Mouse (Mus musculus): ENCODE data around the gene Fgfr2.

DNA sequence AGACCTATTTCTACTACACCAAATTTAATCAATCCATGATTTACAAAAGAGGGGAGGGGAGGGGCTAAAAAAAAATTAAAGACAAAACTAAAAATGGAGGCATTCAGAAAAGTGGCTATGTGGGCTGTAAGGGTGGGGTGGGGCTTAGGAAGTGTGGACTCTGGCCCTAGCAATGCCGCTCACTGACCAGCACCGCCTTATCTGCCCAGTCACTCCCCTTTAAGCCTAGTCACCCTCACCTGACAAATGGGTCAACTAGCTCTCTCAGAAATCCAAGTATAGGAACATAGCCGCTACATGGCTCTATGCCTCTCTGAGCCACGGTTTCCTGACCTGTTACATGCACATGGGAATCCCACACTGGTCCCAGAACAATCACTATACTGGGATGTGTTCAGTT, 336.1 kb downstream of the Fgfr2 start:
- TF ChIP-seq CTCF (conservative IDR thresholded peaks at IDR 0.05; ENCODE audit: insufficient read depth, insufficient read length, low read depth, low read length) = no peak
- TF ChIP-seq POLR2A (IDR thresholded peaks at IDR 0.05; ENCODE audit: low read depth, low read length) = no peak

Data from kidney, adult 2 months (tissue).